Mouse (Mus musculus) c-Kit-positive CD71-positive TER-119-negative erythroid progenitor cells, embryonic 14.5 days (primary cell): Measurements from ENCODE around the gene Cd248.
A peak's percentile ranks its signal among the peaks of the same experiment; 100 is the strongest.

Experiments used
- DNase-seq: peaks from one replicate; pipeline ENCODE4 v3.0.0-alpha.2; 2013; ENCODE audit warnings: low read depth

Cd248 gene

GRCm38 (mm10) chr19:5067867-5068569 lies at the start of gene Cd248:
Gene Cd248, plus strand, starts transcription at chr19:5068078.
- DNase-seq = no peak

GRCm38 (mm10) chr19:5018191-5018590 lies 49.7 kb upstream of the Cd248 start:
- DNase-seq = no peak

- DNase-seq = no peak
Observed at GRCm38 (mm10) chr19:5021416-5021815, 46.5 kb upstream of the Cd248 start.

- peak; percentile 87 for DNase-seq
Observed at GRCm38 (mm10) chr19:5023621-5024479, 44.0 kb upstream of the Cd248 start, which contains the start of gene Slc29a2. Gene Slc29a2, plus strand, starts transcription at chr19:5023860.

- no peak for DNase-seq
Observed at GRCm38 (mm10) chr19:5026111-5026510, 41.8 kb upstream of the Cd248 start.

GRCm38 (mm10) chr19:5032686-5033085 lies 35.2 kb upstream of the Cd248 start:
- DNase-seq = no peak

GRCm38 (mm10) chr19:5036577-5036976 lies 31.3 kb upstream of the Cd248 start:
- no peak for DNase-seq

GRCm38 (mm10) chr19:5037678-5038571 lies 30.0 kb upstream of the Cd248 start:
- peak; percentile 68 for DNase-seq

GRCm38 (mm10) chr19:5038709-5039156 lies 29.1 kb upstream of the Cd248 start, which contains the start of the genes B4gat1 and AC124502.3:
Gene B4gat1, plus strand, starts transcription at chr19:5038826.
Gene AC124502.3, plus strand, starts transcription at chr19:5038891.
- peak; percentile 80 for DNase-seq

GRCm38 (mm10) chr19:5039301-5040114 lies 28.4 kb upstream of the Cd248 start:
- DNase-seq = no peak

GRCm38 (mm10) chr19:5040862-5041523 lies 26.9 kb upstream of the Cd248 start, which contains the start of gene Brms1:
Gene Brms1, plus strand, starts transcription at chr19:5041354.
- peak; percentile 96 for DNase-seq

- DNase-seq = no peak
Observed at GRCm38 (mm10) chr19:5041588-5041987, 26.3 kb upstream of the Cd248 start.

GRCm38 (mm10) chr19:5045531-5045930 lies 22.3 kb upstream of the Cd248 start:
- no peak for DNase-seq

- DNase-seq = no peak
Observed at GRCm38 (mm10) chr19:5048138-5049056, 19.5 kb upstream of the Cd248 start.

- no peak for DNase-seq
Observed at GRCm38 (mm10) chr19:5049325-5049724, 18.6 kb upstream of the Cd248 start.

GRCm38 (mm10) chr19:5050047-5050905 lies 17.6 kb upstream of the Cd248 start, which contains the start of gene Rin1:
Gene Rin1, plus strand, starts transcription at chr19:5050481.
- DNase-seq = no peak

- DNase-seq = no peak
Observed at GRCm38 (mm10) chr19:5051031-5051430, 16.8 kb upstream of the Cd248 start.

GRCm38 (mm10) chr19:5051515-5051914 lies 16.4 kb upstream of the Cd248 start:
- DNase-seq = no peak
